Mouse (Mus musculus) monocyte, adult 5-6 weeks (primary cell): ENCODE measurements around the gene Sned1. TPM values are rescaled to one million over a fixed set of nuclear protein-coding genes. Genes with fewer than 3 reads are reported as not detected.

Experiments
- ATAC-seq: fragments of 153-309, 156-312 bp; replicated peaks from 2 replicates; pipeline ENCODE4 v1.8.0; 2017; ENCODE audit warnings: mild to moderate bottlenecking; ENCODE audit not compliant: low TSS enrichment, insufficient number of reproducible peaks, severe bottlenecking, poor library complexity, low FRiP score
- total RNA-seq: library from RNA; stranded (forward); fragments of 200-1000, 200-491, 200-594 nt; gene quantifications from 3 replicates; pipeline ENCODE4 v1.2.3, GENCODE M21; 2017

The Sned1 gene
- total RNA-seq, 1 experiment from 2014 or later: 0.19 TPM

DNA sequence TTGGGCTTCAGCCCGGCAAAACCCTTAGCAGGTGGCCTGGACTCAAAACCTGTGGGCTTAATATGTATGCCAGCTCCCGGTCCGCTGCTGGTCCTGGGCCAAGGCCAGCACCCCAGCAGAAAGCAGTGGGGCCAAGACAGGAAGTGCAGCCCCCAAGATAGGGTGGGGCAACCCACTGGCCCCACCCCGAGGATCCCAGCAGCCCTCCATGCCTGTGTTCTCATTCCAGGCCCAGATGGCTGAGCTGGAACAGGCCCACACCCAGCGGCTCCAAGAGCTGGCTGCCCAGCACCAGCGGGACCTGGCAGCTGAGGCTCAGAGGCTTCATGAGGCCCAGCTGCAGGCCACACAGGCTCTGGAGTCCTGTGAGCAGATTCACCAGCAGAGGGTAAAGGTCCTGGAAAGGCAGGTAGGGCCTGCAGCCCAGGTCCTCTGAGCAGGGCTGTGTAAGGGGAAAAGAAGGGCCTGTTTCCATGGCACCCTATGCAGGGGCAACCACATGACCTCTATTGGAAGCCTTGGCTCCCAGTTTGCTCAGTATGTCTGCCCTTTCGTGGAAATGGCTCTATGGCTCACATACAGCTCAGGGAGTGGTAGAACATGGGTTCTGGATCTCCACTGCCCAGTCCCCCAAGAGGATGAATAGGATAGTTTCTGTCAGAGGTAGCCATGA, 8.2 kb upstream of the Sned1 start:
- ATAC-seq: no peak

DNA sequence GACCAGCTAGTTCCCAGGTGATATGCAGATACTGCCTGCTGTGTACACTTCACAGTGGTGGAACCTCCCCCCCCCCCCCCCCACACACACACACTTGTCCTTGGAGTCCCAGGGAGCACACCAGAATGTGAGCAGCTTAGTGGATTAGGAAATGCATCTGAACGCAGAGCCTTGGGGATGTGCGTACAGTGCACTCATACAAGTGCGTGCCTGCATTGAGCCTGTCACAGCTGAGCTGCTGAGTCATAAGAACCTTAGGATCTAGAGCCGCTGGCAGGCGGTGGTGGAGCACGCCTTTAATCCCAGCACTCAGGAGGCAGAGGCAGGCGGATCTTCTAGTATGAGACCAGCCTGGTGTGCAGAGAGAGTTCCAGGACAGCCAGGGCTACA, 7.7 kb upstream of the Sned1 start:
- no peak for ATAC-seq

DNA sequence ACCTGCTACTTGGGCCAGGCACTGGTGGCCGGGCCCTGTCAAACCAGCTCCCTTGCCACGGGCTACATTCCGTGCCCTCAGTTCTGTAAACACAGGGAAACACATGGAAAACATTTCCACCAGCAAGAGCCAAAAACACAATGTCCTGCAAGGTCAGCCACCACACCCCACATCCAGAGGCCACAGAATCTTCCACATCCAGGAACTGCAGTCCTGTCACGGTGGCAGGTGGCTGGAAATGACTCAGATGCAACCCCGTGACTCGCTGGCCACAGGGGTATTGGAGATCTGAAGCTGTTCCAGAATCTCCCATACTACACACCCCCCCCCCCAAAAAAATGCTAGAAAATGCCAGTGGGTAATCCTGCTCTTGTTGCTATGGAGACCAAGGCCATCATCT, 6.4 kb upstream of the Sned1 start:
- ATAC-seq: no peak

DNA sequence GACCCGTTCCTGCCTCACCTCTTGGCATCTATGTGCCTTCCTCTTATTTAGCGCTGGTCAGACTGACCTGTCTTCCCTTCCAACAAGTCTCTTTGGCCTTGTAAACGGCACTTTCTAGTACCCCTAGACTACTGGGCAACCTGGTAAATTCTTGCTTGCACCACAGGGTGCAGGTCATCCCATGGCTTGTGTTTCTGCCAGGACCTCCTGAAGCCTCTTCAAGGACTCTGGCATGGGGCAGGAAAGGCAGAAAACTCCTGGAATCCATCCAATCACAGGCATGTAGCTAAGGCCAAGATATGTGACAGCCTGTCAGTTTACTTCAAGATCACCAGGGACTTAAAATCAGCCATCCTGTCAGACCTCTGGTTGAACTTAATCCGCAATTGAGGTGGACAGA, 6.0 kb upstream of the Sned1 start:
- ATAC-seq: no peak

DNA sequence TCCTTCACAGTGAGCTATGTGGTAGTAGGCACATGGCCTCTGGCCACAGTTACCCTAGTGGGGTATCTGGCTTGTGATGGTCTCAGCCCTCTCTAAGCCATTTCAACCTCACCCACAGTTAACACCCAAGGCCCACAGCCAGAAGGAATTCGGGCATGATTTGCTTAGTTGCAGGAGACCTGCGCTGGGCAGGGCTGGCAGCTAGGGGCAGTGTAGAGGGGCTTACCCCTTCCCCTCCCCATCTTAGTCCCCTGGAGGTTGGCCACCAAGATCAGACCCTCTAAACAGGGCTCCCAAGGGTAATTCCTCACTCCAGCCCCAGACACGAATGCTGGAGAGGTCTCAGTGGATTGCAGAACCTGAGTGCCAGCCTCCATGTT, 894 bp downstream of the Sned1 start:
- ATAC-seq: no peak

DNA sequence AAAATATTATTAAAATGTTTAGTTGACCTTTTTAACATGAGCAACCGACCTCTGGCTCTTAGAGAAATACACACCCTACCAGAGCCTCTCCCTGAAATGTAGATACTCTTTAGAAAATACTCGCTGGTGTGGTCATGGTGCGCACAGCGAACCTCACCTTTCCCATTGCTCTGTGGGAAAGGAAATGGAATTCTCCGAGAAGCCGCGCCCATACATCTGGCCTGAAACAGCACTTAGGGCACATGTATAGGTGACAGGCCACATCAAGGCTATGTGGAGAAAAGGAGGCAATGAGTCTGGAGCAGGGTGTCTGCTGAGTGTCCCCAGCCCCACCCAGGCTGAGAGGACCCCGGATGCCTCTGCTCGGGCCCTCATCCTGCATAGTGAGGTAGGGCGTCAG, 2.0 kb downstream of the Sned1 start:
- ATAC-seq: no peak

DNA sequence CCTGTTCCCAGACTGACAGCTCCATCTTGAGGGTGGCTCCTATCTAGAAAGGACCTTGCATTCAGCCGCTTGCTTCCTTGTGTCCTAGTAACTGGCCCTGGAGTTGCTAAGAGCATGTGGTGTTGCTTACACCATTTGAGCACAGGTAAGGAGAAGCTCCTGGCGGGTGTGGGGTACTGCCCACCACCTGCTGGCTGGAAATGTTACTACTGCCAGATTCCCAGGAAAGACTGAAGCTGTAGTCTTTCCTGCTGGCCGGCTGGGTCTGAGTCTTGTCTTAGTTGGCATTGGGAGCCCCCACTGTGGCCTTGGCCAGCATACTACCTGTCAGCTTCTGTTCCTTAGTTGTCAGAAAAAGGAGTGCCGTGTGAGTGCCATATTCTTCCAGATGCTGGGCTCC, 2.6 kb downstream of the Sned1 start:
- no peak for ATAC-seq

DNA sequence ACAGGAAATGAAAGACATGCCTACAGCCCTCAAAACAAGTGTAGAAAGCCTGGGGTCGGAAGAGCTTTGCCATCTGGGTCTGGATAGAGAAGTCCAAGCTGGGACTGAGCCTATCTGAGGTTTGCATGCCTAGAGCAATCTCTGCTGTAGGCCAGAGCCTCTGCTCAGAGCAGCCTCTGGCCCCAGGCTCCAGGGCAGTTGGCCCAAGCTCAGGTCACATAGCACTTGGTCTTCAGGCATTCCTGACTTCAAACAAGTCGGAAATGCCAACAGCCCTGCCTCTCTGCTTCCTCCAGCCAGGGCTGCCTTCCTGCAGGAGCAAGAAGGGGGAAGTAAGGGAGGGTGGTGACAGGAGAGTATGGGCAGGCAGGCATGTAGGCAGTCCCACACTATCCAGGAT, 10.3 kb downstream of the Sned1 start:
- ATAC-seq: 0 out of 2 replicates have a peak, but pooled peaks have one; percentile 17

DNA sequence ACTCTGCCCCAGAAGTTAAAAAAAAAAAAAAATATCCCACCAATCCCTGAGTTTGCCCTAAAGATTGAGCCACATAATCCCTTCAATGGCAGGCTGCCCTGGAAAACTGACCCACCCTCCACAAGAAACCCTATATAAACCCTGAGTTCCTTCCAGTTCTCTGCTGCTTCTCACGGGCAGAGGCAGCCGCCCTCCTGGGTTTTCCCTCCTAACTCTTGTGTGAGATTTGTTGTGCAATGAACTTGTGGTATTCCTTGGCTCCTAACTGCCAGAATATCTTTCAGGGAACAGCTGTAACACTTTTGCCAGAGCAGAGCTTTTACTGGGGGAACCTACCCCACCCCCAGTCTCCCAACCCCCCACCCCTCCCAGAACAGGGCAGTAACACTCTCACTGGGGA, 16.9 kb downstream of the Sned1 start:
- no peak for ATAC-seq

DNA sequence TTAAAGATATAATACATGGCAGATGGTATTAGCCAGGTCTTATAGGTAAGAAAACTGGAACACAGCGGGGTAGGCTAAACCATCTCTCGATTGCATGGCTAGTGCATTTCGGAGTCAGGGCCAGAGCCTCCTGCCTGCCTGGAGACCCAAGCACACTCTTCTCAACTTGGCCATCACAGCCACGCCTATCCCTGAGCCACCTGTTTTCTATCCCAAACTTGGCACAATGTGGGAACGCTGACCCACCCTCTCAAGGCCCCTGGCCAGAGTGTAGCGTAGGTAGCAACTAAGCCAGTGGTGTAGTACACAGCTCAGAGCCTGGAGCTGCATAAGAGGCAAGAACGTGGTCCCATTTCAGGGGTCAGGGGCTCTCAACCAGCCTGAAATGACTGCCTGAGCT, 20.1 kb downstream of the Sned1 start:
- no peak for ATAC-seq

DNA sequence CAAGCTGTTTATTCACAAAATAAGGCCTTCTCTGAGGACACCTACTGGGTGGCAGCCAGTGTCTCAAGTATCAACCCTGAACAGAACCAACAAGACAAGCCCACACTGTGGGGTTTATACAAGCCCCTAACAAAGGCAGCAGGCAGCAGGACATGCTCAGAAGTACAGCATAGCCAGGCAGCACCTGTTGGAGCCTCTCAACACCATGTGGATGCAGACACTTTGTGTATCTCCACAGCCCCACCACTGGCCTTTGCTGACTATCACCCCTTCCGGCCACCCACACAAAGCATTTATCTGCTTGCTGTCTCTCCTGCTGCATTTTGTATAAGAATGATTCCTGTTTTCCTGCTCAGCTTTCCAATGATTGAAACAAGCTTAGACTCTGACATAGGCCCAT, 21.9 kb downstream of the Sned1 start:
- no peak for ATAC-seq

DNA sequence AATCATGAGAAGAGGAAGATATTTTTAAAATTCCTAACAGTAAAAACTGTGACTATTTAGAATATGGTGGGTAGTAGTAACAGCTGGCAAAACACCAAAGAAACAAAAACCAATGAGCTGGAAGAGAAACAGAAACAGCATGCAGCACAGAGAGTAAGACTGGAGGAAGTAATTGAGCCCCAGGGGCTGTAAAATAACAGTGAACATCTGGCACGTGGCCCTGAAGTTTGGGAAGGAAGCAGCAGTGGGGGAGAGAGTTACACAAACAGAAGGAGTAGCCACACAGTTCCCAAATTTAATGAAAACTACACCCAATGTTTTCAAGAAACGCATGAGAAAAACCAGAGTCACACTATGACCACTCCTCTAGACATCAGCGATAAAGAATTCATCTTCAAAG, 31.6 kb downstream of the Sned1 start:
- no peak for ATAC-seq

DNA sequence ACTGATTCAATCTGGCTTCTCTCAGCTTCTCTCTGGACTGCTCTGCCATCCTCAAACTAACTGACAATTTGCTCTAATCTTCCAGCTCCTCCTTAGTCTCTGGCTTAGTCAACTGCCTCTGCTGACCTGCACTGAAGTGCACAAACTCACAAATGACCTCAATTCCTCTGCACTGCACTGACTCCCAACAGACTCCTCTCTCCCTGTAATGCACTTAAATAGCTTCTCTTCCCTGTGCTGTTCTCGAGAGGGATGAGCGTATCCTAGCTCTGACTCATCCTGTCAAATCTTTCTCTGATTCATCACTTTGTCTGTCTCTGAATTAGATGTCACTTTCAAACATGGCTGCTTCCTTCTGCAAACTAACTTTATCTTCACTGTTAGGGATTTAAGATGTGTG, 32.6 kb downstream of the Sned1 start:
- ATAC-seq: no peak

DNA sequence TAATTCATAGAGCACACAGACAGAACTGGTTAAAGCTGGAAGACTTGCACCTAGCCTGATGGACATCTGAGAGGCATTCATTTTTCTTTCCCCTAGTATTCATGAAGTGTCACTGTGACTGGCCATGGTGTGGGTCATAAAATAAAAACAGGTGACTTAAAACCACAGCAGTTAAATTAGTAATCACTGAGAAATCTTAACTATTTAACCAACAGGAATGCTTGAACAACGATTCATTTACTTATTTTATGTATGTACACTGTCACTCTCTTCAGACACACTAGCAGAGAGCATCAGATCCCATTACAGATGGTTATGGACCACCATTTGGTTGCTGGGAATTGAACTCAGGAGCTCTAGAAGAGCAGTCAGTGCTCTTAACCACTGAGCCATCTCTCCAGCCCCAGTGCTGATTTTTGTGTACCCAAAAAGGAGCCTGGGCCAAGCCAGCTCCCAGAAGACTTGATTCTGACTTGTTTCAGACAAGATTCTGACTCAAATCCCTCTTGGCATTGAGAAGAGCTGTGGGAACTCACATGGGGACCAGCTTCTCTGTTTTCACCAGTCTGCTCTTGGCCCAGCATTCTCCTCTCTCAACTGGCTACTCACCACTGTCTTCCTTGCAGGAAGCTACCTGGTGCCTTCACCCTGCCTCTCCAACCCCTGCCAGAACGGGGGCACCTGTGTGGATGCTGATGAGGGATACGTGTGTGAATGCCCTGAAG, 35.0 kb downstream of the Sned1 start:
- ATAC-seq: no peak

DNA sequence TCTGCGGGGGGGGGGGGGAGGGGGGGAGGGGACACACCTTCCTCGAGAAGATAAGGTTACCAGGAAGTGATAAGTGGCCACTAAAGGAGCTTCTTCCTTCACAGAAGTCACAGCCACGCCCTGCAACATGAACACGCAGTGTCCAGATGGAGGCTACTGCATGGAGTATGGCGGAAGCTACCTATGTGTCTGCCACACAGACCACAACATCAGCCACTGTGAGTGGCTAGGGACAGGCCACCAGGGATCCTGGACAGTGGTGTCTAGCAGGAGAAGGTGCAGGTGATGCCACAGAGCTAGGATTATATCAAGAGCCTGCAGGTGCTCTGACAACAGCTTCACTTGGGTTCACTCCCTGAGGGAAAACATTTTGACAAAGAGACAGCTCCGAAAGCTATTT, 36.1 kb downstream of the Sned1 start:
- ATAC-seq: no peak

DNA sequence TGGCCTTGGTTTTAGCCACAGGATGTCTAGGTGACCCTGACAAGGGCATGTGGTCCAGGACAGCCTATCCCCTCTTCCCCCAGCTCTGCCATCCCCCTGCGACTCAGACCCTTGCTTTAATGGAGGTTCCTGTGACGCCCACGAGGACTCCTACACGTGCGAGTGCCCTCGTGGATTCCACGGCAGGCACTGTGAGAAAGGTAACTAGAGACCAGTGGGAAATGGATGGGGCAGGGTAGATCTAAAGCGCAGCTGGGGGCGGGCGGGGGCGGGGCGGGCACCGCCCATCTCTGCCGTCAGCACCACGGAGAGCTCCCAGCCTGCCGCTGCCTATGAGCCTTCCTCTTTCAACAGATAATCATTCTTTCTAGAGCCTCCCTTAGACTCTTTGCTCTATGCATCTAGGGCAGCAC, 36.8 kb downstream of the Sned1 start:
- ATAC-seq: no peak

DNA sequence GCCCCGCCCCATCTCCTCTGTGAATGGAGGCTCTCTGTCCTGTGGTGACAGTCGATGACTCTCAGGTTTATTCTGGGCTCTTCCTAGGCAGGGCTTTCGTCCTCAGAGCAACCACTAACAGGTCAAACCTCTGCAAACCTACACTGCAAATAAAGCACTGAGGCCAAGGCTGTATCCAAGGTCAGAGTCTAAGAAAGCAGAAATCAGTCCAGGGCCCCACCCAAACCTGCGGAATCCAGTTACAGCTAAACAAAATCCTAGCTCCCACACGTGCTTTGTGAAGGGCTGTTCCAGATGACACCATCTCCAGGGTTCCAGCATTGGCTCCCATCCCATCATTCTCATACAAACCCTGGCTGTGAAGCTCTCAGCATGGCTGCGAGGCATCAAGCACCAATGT, 39.9 kb downstream of the Sned1 start:
- no peak for ATAC-seq

DNA sequence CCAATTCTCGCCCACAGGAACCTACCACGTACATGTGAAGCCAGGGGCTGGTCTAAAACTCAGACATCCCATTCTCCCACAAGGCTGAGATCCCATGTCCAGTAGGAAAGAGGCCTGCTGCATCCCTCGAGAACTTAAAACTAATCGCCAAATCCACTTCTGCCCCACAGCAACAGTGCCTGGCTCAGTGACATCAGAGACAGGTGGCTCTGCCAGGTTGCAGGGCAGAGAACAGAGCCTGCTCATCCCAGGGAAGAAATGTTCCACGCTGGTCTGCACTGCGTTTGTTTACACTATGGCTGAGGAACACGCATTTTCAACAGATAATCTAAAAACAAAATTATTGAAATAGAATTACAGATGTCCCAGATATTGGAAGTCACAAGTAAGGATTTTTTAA, 41.4 kb downstream of the Sned1 start:
- no peak for ATAC-seq

DNA sequence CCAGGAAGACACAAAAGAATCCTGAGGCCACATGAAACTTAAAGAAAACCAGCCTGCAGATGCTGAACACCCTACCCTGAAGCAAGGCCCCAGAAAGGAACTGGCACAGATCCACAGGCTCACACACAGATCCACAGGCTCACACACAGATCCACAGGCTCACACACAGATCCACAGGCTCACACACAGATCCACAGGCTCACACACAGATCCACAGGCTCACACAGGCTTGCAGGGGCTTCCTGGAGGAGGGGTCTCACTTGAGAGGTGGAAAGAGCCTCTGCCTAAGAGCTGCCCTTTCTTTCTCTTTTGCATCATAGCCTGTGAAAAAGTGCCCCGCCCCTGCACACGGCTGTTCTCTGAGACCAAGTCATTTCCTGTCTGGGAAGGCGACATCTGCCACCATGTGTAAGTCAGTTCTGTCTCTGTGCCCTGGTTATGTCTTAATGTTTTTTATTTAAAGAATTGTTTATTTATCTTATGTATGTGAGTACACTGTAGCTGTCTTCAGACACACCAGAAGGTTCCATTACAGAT, 54.1 kb downstream of the Sned1 start:
- no peak for ATAC-seq

DNA sequence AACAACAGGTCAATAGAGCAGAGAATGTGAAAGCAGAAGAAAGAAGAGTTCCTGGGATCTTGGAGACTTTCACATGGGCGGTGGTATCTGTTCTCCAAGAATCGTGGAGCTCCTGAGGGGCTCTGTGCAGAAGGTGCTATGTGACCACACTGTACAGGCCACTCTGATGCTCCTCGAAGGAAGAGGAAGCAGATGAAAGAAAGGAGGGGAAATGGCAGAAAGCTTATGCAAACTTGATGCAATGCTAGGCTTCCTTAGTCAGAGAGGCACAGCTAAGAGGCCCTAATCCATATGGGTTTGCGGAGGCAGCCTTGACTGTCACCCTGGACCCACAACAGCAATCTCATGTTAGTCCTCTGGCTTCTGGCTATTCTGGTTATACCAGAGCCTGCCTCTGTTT, 55.3 kb downstream of the Sned1 start:
- no peak for ATAC-seq
